Mouse (Mus musculus) limb, embryonic 15.5 days (tissue): ENCODE measurements around the gene Ptprb. TPM values are rescaled to one million over a fixed set of nuclear protein-coding genes. Genes with fewer than 3 reads are reported as not detected.

ENCODE experiments used
- ATAC-seq: fragments of 200-750 bp; cut with Nextera tagmentation; 2 replicates; pipeline ENCODE4 v1.8.0; 2017; ENCODE audit warnings: low read depth, moderate TSS enrichment; ENCODE audit not compliant: insufficient number of reproducible peaks, low FRiP score, low TSS enrichment
- H3K27ac ChIP-seq: fragments of 300-500 bp; sonication (generic); 2 replicates; pipeline ENCODE4 v1.5.1; 2015; ENCODE audit warnings: moderate library complexity, mild to moderate bottlenecking, inconsistent platforms
- H3K27me3 ChIP-seq: fragments of 300-500 bp; sonication (generic); 2 replicates; pipeline ENCODE4 v1.6.1; 2015; ENCODE audit warnings: inconsistent platforms
- H3K36me3 ChIP-seq: fragments of 300-500 bp; sonication (generic); 2 replicates; pipeline ENCODE4 v1.6.1; 2015; ENCODE audit warnings: inconsistent platforms
- H3K4me1 ChIP-seq: fragments of 300-500 bp; sonication (generic); 2 replicates; pipeline ENCODE4 v1.6.1; 2015; ENCODE audit warnings: inconsistent platforms
- H3K4me2 ChIP-seq: fragments of 300-500 bp; sonication (generic); 2 replicates; pipeline ENCODE4 v1.6.1; 2015; ENCODE audit warnings: mild to moderate bottlenecking, inconsistent platforms
- H3K4me3 ChIP-seq: fragments of 300-500 bp; sonication (generic); 2 replicates; pipeline ENCODE4 v1.5.1; 2015; ENCODE audit warnings: mild to moderate bottlenecking, inconsistent platforms
- H3K9ac ChIP-seq: fragments of 300-500 bp; sonication (generic); 2 replicates; pipeline ENCODE4 v1.6.1; 2015; ENCODE audit warnings: inconsistent platforms
- H3K9me3 ChIP-seq: fragments of 300-500 bp; sonication (generic); 2 replicates; pipeline ENCODE4 v1.6.1; 2016; ENCODE audit warnings: inconsistent platforms
- WGBS: fragments of 180-500 bp; shearing (Covaris S2); methylation state at CpG from one replicate; pipeline ENCODE4 v1.1.7; 2015; 5-methylcytosine and 5-hydroxymethylcytosine counted together
- polyA plus RNA-seq: library from polyadenylated mRNA; unstranded; fragments of >200 nt; fragmentation: Nextera tagmentation; extraction: Ambion mirVana; gene quantifications from 2 replicates; pipeline ENCODE4 v1.2.1, GENCODE M21; 2015

The Ptprb gene
- polyA plus RNA-seq, 1 experiment from 2014 or later = 3.8 TPM

DNA sequence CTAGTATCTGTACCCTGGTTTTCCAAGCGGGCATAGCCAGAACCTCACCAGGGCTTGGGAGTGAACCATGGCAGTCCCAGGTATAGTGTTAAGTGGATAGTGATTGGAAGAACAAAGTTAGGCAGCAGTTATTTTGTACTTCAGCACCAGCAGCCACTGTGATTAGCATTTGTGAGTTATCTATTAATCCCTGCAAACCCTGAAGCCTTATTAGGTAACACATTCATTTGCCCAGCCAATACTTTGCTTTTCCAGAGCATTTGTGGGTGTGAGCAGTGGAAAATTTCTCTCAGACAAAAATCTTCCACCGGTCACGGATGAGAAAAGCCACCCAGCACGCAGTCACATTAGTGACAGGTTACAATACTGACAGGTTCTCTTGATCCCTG lies 7.9 kb upstream of the Ptprb start:
- no peak overlapping the region for H3K27ac ChIP-seq
- ATAC-seq = no peak
- H3K4me3 ChIP-seq = no peak overlapping the region
- no peak overlapping the region for H3K4me2 ChIP-seq
- WGBS = 70% methylated on average over 4 of the region's 4 CpGs
- H3K4me1 ChIP-seq = no peaks in the 10 kb centered on the region
- no peaks in the 10 kb centered on the region for H3K9me3 ChIP-seq
- H3K36me3 ChIP-seq = no peaks in the 10 kb centered on the region
- H3K9ac ChIP-seq = no peak overlapping the region
- H3K27me3 ChIP-seq = no peaks in the 10 kb centered on the region

GRCm38 (mm10) chr10:116268343-116268742 lies 7.0 kb upstream of the Ptprb start:
- 78% methylated on average over 4 of the region's 4 CpGs for WGBS
- ATAC-seq = no peak
- Histone ChIP-seq H3K4me2 (no peak overlapping the region), H3K36me3 (no peaks in the 10 kb centered on the region), H3K4me1 (no peaks in the 10 kb centered on the region), H3K9ac (no peak overlapping the region), H3K4me3 (no peak overlapping the region), H3K27me3 (no peaks in the 10 kb centered on the region), H3K9me3 (no peaks in the 10 kb centered on the region), H3K27ac (no peak overlapping the region)

GRCm38 (mm10) chr10:116270646-116271469 lies 4.5 kb upstream of the Ptprb start:
- Histone ChIP-seq H3K27ac (no peak overlapping the region), H3K9me3 (no peaks in the 10 kb centered on the region), H3K4me3 (no peak overlapping the region), H3K36me3 (no peaks in the 10 kb centered on the region), H3K4me1 (no peaks in the 10 kb centered on the region), H3K27me3 (no peaks in the 10 kb centered on the region), H3K9ac (no peak overlapping the region), H3K4me2 (no peak overlapping the region)
- 75% methylated on average over 12 of the region's 12 CpGs for WGBS
- ATAC-seq = no peak

- no peak overlapping the region for H3K4me2 ChIP-seq
- WGBS = 82% methylated on average over 10 of the region's 10 CpGs
- no peak for ATAC-seq
- H3K36me3 ChIP-seq = no peaks in the 10 kb centered on the region
- H3K9ac ChIP-seq = no peak overlapping the region
- no peaks in the 10 kb centered on the region for H3K4me1 ChIP-seq
- no peaks in the 10 kb centered on the region for H3K27me3 ChIP-seq
- no peak overlapping the region for H3K27ac ChIP-seq
- H3K9me3 ChIP-seq = no peaks in the 10 kb centered on the region
- no peak overlapping the region for H3K4me3 ChIP-seq
Observed at GRCm38 (mm10) chr10:116271470-116271915, 3.8 kb upstream of the Ptprb start.

DNA sequence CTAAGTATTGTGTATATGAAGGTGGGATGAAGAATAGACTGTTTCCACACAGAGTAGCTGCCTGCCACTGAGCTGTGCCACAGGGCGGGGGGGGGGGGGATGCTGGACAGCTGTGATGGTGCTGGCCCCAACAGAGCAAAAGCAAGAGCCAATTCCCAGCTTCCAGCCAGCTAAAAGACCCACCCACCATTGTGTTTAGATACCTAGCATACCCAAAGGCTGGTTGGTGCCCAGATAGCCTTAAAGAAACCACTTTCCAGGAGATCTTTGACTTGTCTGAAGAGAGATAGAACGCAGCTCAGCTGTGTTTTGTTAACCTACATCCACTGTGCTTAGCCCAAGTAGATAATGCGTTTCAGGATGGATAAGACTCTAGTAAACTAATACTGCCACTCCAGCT lies 3.2 kb upstream of the Ptprb start:
- WGBS = 76% methylated on average over 3 of the region's 3 CpGs
- no peak overlapping the region for H3K4me2 ChIP-seq
- H3K9ac ChIP-seq = no peak overlapping the region
- H3K27me3 ChIP-seq = no peaks in the 10 kb centered on the region
- H3K4me3 ChIP-seq = no peak overlapping the region
- no peaks in the 10 kb centered on the region for H3K4me1 ChIP-seq
- H3K9me3 ChIP-seq = no peaks in the 10 kb centered on the region
- no peak overlapping the region for H3K27ac ChIP-seq
- no peak for ATAC-seq
- H3K36me3 ChIP-seq = no peaks in the 10 kb centered on the region

GRCm38 (mm10) chr10:116286697-116287344 lies 11.5 kb downstream of the Ptprb start:
- ATAC-seq = no peak
- WGBS = 89% methylated on average over 7 of the region's 7 CpGs
- no peaks in the 10 kb centered on the region for H3K36me3 ChIP-seq
- H3K27me3 ChIP-seq = no peaks in the 10 kb centered on the region
- no peak overlapping the region for H3K4me3 ChIP-seq
- H3K4me1 ChIP-seq = no peaks in the 10 kb centered on the region
- H3K9me3 ChIP-seq = no peaks in the 10 kb centered on the region
- H3K27ac ChIP-seq = no peak overlapping the region
- no peak overlapping the region for H3K4me2 ChIP-seq
- no peak overlapping the region for H3K9ac ChIP-seq

- Histone ChIP-seq H3K36me3 (no peaks in the 10 kb centered on the region), H3K4me2 (no peak overlapping the region), H3K27ac (no peak overlapping the region), H3K27me3 (no peaks in the 10 kb centered on the region), H3K4me1 (no peaks in the 10 kb centered on the region), H3K9ac (no peak overlapping the region), H3K4me3 (no peak overlapping the region), H3K9me3 (no peaks in the 10 kb centered on the region)
- no peak for ATAC-seq
- 38% methylated on average over 9 of the region's 9 CpGs for WGBS
Observed at GRCm38 (mm10) chr10:116288130-116288529, 12.8 kb downstream of the Ptprb start.

- no peak for ATAC-seq
- no peak overlapping the region for H3K9ac ChIP-seq
- no peak overlapping the region for H3K27ac ChIP-seq
- no peaks in the 10 kb centered on the region for H3K27me3 ChIP-seq
- no peaks in the 10 kb centered on the region for H3K4me1 ChIP-seq
- H3K36me3 ChIP-seq = no peaks in the 10 kb centered on the region
- no peak overlapping the region for H3K4me2 ChIP-seq
- WGBS = 76% methylated on average over 4 of the region's 4 CpGs
- H3K9me3 ChIP-seq = no peaks in the 10 kb centered on the region
- H3K4me3 ChIP-seq = no peak overlapping the region
Observed at GRCm38 (mm10) chr10:116290483-116290882, 15.2 kb downstream of the Ptprb start.

- ATAC-seq = no peak
- H3K4me2 ChIP-seq = no peak overlapping the region
- H3K27ac ChIP-seq = no peak overlapping the region
- no peaks in the 10 kb centered on the region for H3K36me3 ChIP-seq
- H3K27me3 ChIP-seq = no peaks in the 10 kb centered on the region
- H3K4me1 ChIP-seq = no peaks in the 10 kb centered on the region
- no peak overlapping the region for H3K4me3 ChIP-seq
- H3K9ac ChIP-seq = no peak overlapping the region
- 50% methylated on average over 8 of the region's 8 CpGs for WGBS
- no peaks in the 10 kb centered on the region for H3K9me3 ChIP-seq
Observed at GRCm38 (mm10) chr10:116291153-116291755, 15.9 kb downstream of the Ptprb start.

DNA sequence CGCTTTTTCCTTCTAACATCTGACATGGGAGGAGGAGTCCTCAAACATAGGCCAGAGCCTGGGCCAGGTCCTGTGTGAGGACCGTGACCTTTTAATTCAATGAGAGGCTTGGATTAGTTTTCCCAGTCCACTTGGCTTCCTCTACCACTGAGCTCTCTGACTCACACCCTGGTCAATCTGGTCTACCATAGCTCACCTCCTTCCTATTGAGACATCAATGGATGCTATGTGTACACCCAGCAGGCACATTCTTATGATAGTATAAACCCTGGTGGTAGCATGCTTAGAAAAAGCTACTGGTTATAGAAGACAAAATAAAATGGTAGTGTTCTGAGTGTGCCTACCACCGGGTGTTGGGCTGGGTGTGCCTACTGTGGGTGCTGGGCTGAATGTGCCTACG lies 21.1 kb downstream of the Ptprb start:
- WGBS = 84% methylated on average over 4 of the region's 4 CpGs
- Histone ChIP-seq H3K27ac (no peak overlapping the region), H3K27me3 (peaks cover 10% of the 10 kb centered on the region), H3K4me1 (peaks cover 5% of the 10 kb centered on the region), H3K36me3 (no peaks in the 10 kb centered on the region), H3K4me3 (no peak overlapping the region), H3K4me2 (no peak overlapping the region), H3K9me3 (no peaks in the 10 kb centered on the region), H3K9ac (no peak overlapping the region)
- ATAC-seq = no peak

DNA sequence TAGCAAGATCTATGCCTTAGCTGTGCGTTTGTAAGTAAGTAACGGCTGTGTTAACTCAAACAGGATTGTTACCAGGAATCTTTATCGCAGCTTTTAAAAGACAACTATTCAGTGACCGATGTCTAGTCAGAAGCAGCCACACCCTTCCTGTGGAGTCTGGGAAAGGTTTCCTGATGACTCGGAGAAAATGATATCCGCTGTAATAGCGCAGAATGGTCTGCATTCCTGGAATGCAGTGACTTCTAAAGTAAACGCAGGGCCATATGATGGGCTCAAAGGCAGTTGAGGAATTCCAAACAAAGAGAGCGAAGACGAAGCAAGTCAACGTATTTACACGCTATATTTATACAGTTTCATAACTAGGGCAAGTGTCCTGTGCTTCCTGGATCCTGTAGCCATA lies 22.5 kb downstream of the Ptprb start:
- Histone ChIP-seq H3K4me1 (peaks cover 9% of the 10 kb centered on the region), H3K27me3 (peaks cover 18% of the 10 kb centered on the region), H3K36me3 (no peaks in the 10 kb centered on the region), H3K9ac (no peak overlapping the region), H3K4me2 (no peak overlapping the region), H3K4me3 (no peak overlapping the region), H3K27ac (no peak overlapping the region), H3K9me3 (no peaks in the 10 kb centered on the region)
- no peak for ATAC-seq
- 66% methylated on average over 12 of the region's 12 CpGs for WGBS

- Histone ChIP-seq H3K4me3 (peak overlapping the region; percentile 45), H3K4me2 (peak overlapping the region; percentile 90), H3K27ac (no peak overlapping the region), H3K4me1 (peaks cover 9% of the 10 kb centered on the region), H3K9ac (no peak overlapping the region), H3K9me3 (no peaks in the 10 kb centered on the region), H3K27me3 (peaks cover 18% of the 10 kb centered on the region), H3K36me3 (no peaks in the 10 kb centered on the region)
- no peak for ATAC-seq
- 14% methylated on average over 7 of the region's 7 CpGs for WGBS
Observed at GRCm38 (mm10) chr10:116300824-116301223, 25.5 kb downstream of the Ptprb start.
